Mouse (Mus musculus) layer of hippocampus, postnatal 14 days (tissue): Measurements from ENCODE around the gene Gm7697. TPM values are rescaled to one million over a fixed set of nuclear protein-coding genes. Genes with fewer than 3 reads are reported as not detected.
"Not testable (repeated sequence)": the region's sequence is repeated elsewhere in the genome, so short reads cannot be mapped to it uniquely, and the experiment has no call there.

Source experiments
- DNase-seq, 2 experiments: peaks; one replicate each; pipeline ENCODE4 v3.0.0; 2021 to 2022; ENCODE audit warnings: low spot score in 2 of 2, mixed read lengths in 1 of 2
- long read RNA-seq, 2 experiments: library from polyadenylated mRNA; stranded (forward); transcript quantifications; one replicate each; pipeline ENCODE4 v2.0.0; 2021
- total RNA-seq, 2 experiments: library from RNA; stranded (reverse); gene quantifications; 2 replicates each; pipeline ENCODE4 v1.2.3; 2021

The Gm7697 gene
- under 1 TPM in 1 of 2 experiments, not detected in 1; 0.21 TPM for total RNA-seq
- long read RNA-seq, experiment 1: 0 reads
- long read RNA-seq, experiment 2: 0 reads

DNA sequence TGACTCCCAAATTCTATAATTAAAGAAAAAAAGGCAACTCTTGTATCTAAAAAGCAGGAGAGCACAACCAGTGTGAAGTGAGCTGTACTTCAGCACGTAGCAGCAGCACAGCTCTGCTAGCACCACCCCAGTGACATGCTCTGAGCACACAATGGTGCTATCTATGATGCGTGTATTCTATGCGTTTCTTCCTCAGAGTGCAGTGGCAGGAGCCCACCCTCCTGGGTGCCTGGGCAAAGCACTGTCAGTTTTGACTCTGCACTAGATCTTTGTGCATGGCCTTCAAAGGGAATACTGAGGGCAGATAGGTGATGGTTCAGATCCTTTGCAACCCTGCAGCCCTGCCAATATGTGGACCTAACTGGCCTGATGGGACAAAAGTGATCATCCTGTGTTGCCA, at the start of gene Gm7697:
Gene Gm7697 (minus strand): TSS at position 101 of the 400 bp plus-strand sequence.
- DNase-seq: not testable (repeated sequence)

DNA sequence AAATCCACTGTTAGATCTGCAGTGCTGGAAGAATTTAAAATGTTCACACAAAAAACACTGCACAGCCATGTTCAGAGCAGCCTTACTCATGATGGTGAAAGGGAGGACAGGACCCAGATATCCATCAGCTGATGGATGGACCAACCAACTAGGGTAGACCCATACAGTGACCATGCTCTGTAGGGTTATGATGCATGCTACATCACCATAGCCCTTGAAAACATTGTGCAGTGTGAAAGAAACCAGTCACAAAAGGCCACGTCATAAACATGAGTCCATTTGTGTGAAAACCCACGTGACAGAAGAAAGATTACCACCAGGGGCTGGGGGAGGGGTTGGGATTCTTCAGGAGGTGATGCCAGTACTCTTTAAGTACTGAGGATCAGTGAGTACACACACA, 28.5 kb upstream of the Gm7697 start:
- not testable (repeated sequence) for DNase-seq

GRCm38 (mm10) chr8:69549556-69549955, 26.8 kb upstream of the Gm7697 start:
- DNase-seq: peak; percentile 61 to 62

DNA sequence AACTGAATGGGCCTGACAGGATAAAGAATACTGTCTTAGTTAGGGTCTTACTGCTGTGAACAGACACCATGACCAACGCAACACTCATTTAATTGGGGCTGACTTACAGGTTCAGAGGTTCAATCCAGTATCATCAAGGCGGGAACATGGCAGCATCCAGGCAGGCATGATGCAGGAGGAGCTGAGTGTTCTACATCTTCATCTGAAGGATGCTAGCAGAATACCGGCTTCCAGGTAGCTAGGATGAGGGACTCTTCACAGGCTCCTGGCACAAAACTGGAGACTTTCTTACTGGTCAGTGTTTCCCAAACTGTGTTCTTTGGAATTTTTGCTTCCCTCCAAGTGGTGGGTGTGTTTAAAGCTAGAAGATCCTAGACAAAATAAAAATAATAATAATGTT, 25.3 kb upstream of the Gm7697 start:
- DNase-seq: not testable (repeated sequence)

GRCm38 (mm10) chr8:69547208-69547607, 24.4 kb upstream of the Gm7697 start:
- DNase-seq: not testable (repeated sequence)

DNA sequence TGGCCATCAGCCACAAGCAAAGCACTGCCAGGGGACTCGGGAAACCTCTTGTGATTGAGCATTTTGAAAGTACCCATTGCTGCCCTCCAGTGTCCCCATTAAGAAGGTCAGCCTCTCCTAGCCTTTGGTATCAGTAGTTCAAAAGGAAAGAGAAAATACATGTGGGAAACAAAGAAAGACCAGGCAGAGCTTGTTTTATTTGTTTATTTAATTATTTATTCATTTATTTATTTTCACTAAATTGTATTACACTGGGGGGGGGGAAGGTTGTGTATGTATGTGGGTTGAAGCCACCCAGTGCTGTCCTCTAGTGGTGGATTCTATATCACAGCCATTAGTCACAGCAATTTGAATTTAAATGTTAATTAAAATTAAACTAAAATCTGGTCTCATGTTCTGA, 22.2 kb upstream of the Gm7697 start:
- DNase-seq: not testable (repeated sequence)

DNA sequence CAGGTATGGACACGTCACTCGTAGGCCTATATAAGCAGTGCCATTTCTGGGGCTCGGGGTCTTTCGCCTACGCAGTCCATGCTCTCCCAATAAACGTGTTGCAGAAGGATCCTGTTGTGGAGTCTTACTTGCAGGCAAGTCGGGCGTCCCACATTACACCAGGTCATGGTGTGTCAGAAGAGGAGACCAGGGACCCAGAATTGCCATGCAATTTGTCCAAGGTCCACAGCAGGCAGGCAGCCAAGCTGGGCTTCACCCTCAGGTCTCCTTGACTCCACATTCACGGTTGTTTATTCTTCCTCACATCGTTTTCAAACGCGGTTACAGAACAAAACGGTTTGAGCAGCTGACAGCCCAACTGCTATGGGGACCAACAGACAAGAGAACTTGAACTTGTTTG, 21.7 kb upstream of the Gm7697 start:
- peak in 1 of 2 experiments; percentile 31 for DNase-seq

DNA sequence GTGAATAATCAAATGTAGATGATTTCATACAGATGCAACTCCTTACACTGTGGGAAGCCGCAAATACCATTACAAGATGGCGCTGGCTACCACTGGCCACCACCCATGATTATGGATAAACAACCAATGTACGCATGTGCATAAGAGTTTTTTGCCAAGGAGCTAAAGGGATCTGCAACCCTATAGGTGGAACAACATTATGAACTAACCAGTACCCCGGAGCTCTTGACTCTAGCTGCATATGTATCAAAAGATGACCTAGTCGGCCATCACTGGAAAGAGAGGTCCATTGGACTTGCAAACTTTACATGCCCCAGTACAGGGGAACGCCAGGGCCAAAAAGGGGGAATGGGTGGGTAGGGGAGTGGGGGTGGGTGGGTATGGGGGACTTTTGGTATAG, 21.2 kb upstream of the Gm7697 start:
- not testable (repeated sequence) for DNase-seq

DNA sequence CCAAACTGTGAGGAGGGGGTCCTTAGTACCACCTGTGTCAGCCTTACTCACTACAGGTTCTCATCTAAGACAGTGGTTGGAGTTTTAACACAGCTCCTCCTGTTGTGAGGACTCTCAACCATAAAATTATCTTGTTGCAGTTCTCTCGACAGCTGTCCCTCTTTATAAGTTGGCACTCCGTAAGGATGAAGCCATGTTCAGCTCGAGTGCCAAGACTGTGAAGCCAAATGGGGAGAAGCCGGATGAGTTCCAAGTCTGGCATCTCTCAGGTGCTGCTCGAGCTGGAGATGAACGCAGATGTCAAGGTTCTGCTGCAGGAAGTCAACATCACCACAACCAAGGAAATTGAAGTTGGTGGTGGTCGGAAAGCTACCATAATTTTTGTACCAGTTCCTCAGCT, 18.0 kb upstream of the Gm7697 start:
- DNase-seq: not testable (repeated sequence)

- not testable (repeated sequence) for DNase-seq
Observed at GRCm38 (mm10) chr8:69540331-69540730, 17.6 kb upstream of the Gm7697 start.

- DNase-seq: not testable (repeated sequence)
Observed at GRCm38 (mm10) chr8:69474946-69475345, 47.8 kb downstream of the Gm7697 start.

DNA sequence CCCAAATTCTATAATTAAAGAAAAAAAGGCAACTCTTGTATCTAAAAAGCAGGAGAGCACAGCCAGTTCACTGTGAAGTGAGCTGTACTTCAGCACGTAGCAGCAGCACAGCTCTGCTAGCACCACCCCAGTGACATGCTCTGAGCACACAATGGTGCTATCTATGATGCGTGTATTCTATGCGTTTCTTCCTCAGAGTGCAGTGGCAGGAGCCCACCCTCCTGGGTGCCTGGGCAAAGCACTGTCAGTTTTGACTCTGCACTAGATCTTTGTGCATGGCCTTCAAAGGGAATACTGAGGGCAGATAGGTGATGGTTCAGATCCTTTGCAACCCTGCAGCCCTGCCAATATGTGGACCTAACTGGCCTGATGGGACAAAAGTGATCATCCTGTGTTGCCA, 69.3 kb downstream of the Gm7697 start, which contains the start of gene Gm9495:
Gene Gm9495 (minus strand): TSS at position 101 of the 400 bp plus-strand sequence.
- DNase-seq: not testable (repeated sequence)

Other genes with a start within 250 kb of the Gm7697 start
- gene Gm9495, start 69.4 kb downstream of the Gm7697 start, total RNA-seq: not detected
- 10 to 100 TPM; 16.6 to 19.4 TPM for gene Zfp868, start 102.6 kb upstream of the Gm7697 start, total RNA-seq
- 1 to 10 TPM; 3.6 to 4.1 TPM for gene Zfp964, start 131.5 kb upstream of the Gm7697 start, total RNA-seq
- gene Zfp869, start 187.7 kb upstream of the Gm7697 start, total RNA-seq: 10 to 100 TPM; 14.8 to 16.3 TPM
- gene Zfp963, start 227.0 kb upstream of the Gm7697 start, total RNA-seq: 1 to 10 TPM; 4.1 to 5.2 TPM